Mouse (Mus musculus): ENCODE measurements around the gene Gm12248. TPM values are rescaled to one million over a fixed set of nuclear protein-coding genes. Genes with fewer than 3 reads are reported as not detected.
"Not testable (repeated sequence)": the region's sequence is repeated elsewhere in the genome, so short reads cannot be mapped to it uniquely, and the experiment has no call there.

Gene Gm12248
- total RNA-seq, 2 experiments from 2014 or later: not detected

DNA sequence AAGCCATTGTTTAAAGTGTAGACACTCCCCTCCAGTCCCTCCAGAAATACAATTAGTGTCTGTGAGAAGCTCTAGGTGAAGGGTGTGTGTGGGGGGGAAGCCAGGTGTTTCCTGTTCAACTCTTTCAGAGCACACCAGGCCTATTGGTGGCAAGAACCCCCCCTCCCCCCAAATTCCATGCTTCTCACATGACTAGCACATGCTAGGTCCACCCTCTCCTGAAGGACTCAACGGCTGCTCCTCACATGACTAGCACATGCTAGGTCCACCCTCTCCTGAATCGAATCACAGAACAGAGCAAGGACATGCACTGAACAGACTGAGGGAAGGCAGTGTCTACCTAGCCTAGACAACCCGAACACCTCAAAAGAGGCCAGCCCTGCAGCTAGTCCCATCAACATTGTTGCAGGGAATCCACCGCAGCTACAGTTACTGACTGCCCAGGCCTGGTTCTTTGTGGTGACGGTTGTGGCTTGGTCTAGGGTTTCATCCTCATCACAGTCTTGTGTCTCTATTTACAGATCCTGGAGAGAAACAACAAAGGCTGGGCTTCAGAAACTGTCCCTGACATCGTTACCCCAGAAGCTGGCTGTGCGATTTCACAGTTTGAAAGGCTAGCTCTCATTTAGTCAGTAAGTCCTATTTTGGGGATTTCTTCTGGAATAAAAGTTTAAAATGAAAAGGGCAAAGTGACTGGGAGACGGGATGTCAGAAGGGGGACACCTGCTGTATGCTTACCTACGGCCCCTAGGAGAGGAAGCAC lies 9.8 kb upstream of the Gm12248 start:
- intact Hi-C loops (cut with DNase I): no loop called here
- DNase-seq: peak in 1 of 2 experiments; percentile 29

DNA sequence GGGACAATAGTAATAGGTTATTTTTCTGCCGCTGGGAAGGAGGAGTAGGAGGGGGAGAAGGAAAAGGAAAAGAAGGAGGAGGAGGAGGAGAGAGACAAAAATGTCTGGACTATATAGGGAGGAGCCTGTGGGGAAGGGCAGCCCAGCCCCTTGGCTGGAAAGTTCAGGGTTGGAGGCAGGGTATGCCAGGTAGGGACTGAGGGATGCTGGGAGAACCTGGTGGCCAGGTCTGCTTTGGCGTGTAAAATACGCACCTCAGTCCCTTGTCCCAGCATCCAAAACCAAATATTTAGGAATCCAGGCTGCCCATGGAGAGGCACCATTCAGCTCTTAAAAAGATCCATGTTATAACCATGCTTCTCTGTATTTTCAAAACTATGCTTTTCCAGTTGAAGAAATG lies 9.2 kb upstream of the Gm12248 start:
- DNase-seq: no peak
- intact Hi-C loops (cut with DNase I): no loop called here

GRCm38 (mm10) chr11:58101194-58101720 lies 8.3 kb upstream of the Gm12248 start:
- intact Hi-C loops (cut with DNase I): no loop called here
- DNase-seq: no peak

GRCm38 (mm10) chr11:58100006-58100405 lies 7.1 kb upstream of the Gm12248 start:
- no peak for DNase-seq
- intact Hi-C loops (cut with DNase I): no loop called here

- intact Hi-C loops (cut with DNase I); DNase-seq: not testable (repeated sequence)
Observed at GRCm38 (mm10) chr11:58098366-58098720, 5.4 kb upstream of the Gm12248 start.

- no peak for DNase-seq
- intact Hi-C loops (cut with DNase I): no loop called here
Observed at GRCm38 (mm10) chr11:58097621-58098365, 4.9 kb upstream of the Gm12248 start.

DNA sequence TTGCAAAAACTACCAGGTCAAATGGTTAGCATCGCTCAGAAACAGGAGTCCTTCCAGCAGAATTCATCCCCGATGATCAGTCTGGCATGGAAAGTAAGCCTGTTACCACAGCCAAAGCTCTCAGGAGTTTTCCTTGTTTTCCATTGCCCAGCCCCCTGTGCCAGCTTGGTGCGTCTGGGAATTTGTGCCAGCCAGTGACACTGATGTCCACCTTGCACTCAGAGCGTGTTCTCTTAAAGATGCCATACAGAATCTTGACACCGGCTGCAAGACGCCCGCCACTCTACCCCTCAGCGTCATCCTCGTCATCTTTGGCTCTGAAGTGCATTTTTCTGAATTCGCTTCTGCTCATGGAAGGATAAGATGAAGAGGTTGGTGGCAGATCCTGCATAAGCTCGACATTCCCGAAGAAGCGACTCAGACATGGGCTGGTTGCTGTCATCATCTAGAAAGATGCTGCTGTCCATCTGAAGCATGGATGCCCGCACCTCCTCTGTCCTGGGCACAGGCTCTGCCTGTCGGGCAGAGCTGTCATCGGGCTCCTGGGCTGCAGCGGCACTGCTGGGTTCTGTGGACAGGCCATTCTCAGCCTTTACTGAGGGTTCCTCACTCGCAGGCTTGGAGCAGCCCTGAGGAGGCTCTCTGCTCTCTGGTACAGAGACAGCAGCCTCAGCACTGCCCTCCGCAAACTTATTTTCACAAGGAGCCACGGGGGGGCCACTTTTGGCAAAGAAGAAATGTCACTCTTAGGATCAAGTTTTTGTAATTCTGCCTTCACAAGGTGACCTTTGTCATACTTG lies 4.1 kb upstream of the Gm12248 start:
- intact Hi-C loops (cut with DNase I): no loop called here
- DNase-seq: peak; percentile 22 to 33

GRCm38 (mm10) chr11:58096160-58096559 lies 3.2 kb upstream of the Gm12248 start:
- intact Hi-C loops (cut with DNase I): no loop called here
- DNase-seq: no peak

- DNase-seq: no peak
- intact Hi-C loops (cut with DNase I): no loop called here
Observed at GRCm38 (mm10) chr11:58095561-58095960, 2.6 kb upstream of the Gm12248 start.

GRCm38 (mm10) chr11:58094766-58095165 lies 1.8 kb upstream of the Gm12248 start:
- intact Hi-C loops (cut with DNase I): no loop called here
- DNase-seq: no peak

DNA sequence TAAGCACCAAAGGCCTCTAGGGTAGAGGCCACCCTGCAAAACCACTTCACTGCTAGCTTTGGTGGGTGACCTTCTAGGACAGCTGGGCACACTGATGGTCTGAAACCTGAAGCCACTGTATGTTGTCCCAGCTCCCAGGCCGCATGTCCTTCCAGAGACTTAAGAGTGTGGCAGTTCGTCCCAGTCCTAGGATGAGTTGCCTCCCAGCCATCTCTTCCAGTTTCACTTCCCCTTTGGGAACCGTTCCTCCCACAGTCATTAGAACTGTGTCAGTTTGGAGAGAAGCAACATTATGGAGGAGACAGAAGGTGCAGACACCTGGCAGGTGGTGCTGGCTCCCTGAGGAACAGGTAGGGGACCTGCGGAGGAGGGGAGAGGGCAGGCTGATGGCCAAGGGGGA lies 393 bp downstream of the Gm12248 start:
- intact Hi-C loops (cut with DNase I): no loop called here
- peak; percentile 12 to 28 for DNase-seq

DNA sequence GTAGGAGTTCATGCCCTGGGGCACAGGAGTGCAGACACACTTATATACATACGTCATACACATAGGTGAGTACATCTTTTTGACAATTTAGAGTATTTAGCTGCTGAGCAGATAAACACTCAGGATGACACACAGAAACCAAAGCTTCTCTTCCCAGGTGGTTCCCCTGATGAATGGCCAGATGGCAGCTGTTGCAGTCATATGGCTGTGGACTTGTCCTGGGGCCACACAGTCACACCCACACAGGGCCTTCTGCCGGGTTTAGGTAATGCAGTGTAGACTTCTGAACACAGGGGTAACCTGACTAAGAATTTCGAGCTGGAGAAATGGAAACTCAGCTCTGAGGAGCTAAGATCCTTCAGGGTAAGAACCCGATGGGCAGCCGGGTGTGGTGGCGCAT lies 11.2 kb downstream of the Gm12248 start:
- no peak for DNase-seq
- intact Hi-C loops (cut with DNase I): no loop called here

DNA sequence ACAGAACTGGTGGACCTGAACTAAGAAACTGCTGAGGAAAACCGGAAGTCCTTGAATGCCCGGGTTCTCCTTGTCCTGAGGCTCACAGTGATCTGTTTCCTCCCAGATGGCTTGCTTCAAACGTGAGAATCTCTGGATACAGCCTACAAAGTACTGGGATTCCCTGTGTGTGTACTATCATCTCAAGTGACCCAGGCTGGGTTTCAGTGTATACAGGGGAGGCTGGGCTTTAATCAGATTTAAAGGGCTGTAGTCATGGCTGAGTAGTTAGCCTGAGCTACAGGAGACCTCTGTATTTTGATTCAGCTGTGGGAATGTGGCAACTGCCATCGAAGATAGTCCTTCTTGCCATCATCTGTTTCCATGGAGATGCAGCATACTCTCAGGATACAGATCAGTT lies 15.7 kb downstream of the Gm12248 start:
- no peak for DNase-seq
- intact Hi-C loops (cut with DNase I): no loop called here

DNA sequence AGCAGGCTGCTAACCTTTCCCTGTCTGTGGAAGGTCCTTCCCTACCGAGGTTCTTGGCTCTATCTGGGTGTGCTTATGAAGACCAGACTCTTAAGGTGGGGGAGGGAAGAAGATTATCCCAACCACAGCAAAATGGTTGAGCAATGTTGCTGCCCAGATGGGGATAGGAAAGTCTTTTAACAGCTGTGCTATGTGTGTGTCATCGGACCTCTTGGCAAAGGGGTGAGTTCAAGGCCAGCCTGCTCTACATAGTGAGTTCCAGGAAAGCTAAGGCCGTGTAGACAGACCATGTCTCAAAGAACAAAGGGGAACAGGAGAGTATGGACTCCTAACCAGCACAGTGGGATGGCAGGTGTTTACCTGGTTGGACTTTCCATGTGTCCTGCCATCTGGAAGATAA lies 20.0 kb downstream of the Gm12248 start:
- intact Hi-C loops (cut with DNase I): no loop called here
- DNase-seq: no peak

- DNase-seq: no peak
- intact Hi-C loops (cut with DNase I): loop anchor here (10.0 kb wide), 1 partner anchor 250 kb away; no protein-coding TSS in a partner anchor
Observed at GRCm38 (mm10) chr11:58065025-58065424, 27.9 kb downstream of the Gm12248 start.

GRCm38 (mm10) chr11:58062586-58062985 lies 30.3 kb downstream of the Gm12248 start:
- DNase-seq: no peak
- intact Hi-C loops (cut with DNase I): loop anchor here (10.0 kb wide), 1 partner anchor 248 kb away; no protein-coding TSS in a partner anchor

DNA sequence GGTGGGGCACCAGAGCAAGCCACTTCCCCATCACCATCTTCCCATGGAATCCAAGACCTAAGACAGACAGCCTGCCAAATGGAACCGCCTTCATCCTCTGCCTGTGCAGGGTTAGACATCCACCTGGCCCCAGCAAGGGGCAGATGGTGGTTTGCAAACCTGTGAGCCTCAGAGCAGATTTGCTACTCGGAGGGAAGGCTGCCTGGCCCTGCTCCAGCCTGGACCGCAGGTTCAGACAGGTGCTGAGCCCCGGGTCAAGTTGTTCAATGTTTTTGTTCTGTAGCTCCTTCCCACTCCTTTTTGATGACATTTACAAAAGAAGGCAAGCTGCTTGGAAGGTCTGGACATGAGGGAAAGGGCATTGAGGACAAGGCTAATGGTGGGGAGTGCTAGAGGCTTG lies 31.7 kb downstream of the Gm12248 start:
- intact Hi-C loops (cut with DNase I): loop anchor here (10.0 kb wide), 1 partner anchor 246 kb away; no protein-coding TSS in a partner anchor
- not testable (repeated sequence) for DNase-seq

GRCm38 (mm10) chr11:58059752-58060151 lies 33.2 kb downstream of the Gm12248 start:
- DNase-seq: not testable (repeated sequence)
- intact Hi-C loops (cut with DNase I): loop anchor here (5.0 to 10.0 kb wide), 2 partner anchors 42 to 245 kb away; no protein-coding TSS in a partner anchor

GRCm38 (mm10) chr11:58057455-58057854 lies 35.5 kb downstream of the Gm12248 start:
- peak; percentile 62 to 76 for DNase-seq
- intact Hi-C loops (cut with DNase I): loop anchor here (1.0 to 5.0 kb wide), 2 partner anchors 40 to 106 kb away; no protein-coding TSS in a partner anchor

- intact Hi-C loops (cut with DNase I): no loop called here
Observed at GRCm38 (mm10) chr11:58046438-58046837, 46.5 kb downstream of the Gm12248 start.

More at GRCm38 (mm10) chr11:58046438-58046837, 46.5 kb downstream of the Gm12248 start:
- no peak for DNase-seq
